Mouse (Mus musculus): ENCODE measurements around the gene Gm28051. TPM values are rescaled to one million over a fixed set of nuclear protein-coding genes. Genes with fewer than 3 reads are reported as not detected.

Gm28051 gene
- polyA plus RNA-seq (2014; fragmentation: Illumina TruSeq; extraction: RNeasy Lipid Tissue Mini Kit (QIAGEN cat#74804); ENCODE audit: low replicate concordance) = not detected

GRCm38 (mm10) chr12:102757689-102758402 lies at the start of gene Gm28051, which contains the start of the genes Gon7 and Ubr7:
Gm28051 (minus strand) TSS chr12:102757765.
Gon7 (minus strand) TSS chr12:102757803.
Ubr7 (plus strand) TSS chr12:102757967.

GRCm38 (mm10) chr12:102758403-102758756 lies 815 bp upstream of the Gm28051 start, which contains the start of gene Gm20604:
Gm20604 (minus strand) TSS chr12:102758672.

GRCm38 (mm10) chr12:102743589-102744574 lies 13.7 kb downstream of the Gm28051 start, which contains the start of the genes Moap1 and Tmem251:
Moap1 (minus strand) TSS chr12:102743661.
Tmem251 (plus strand) TSS chr12:102743762.

GRCm38 (mm10) chr12:102704457-102705198 lies 52.9 kb downstream of the Gm28051 start, which contains the start of gene Itpk1:
Itpk1 (minus strand) TSS chr12:102704930.

Other genes with a start within 250 kb of the Gm28051 start
- 2.9 TPM for gene Chga, start 202.8 kb downstream of the Gm28051 start, polyA plus RNA-seq (2014; fragmentation: Illumina TruSeq; extraction: RNeasy Lipid Tissue Mini Kit (QIAGEN cat#74804); ENCODE audit: low replicate concordance)
- gene Itpk1, start 52.8 kb downstream of the Gm28051 start, polyA plus RNA-seq (2014; fragmentation: Illumina TruSeq; extraction: RNeasy Lipid Tissue Mini Kit (QIAGEN cat#74804); ENCODE audit: low replicate concordance) = 2.4 TPM
- not detected for gene Moap1, start 14.1 kb downstream of the Gm28051 start, polyA plus RNA-seq (2014; fragmentation: Illumina TruSeq; extraction: RNeasy Lipid Tissue Mini Kit (QIAGEN cat#74804); ENCODE audit: low replicate concordance)
- 12.3 TPM for gene Tmem251, start 14.0 kb downstream of the Gm28051 start, polyA plus RNA-seq (2014; fragmentation: Illumina TruSeq; extraction: RNeasy Lipid Tissue Mini Kit (QIAGEN cat#74804); ENCODE audit: low replicate concordance)
- 18.9 TPM for gene Gon7, start within 50 bp of the Gm28051 start, polyA plus RNA-seq (2014; fragmentation: Illumina TruSeq; extraction: RNeasy Lipid Tissue Mini Kit (QIAGEN cat#74804); ENCODE audit: low replicate concordance)
- gene Ubr7, start 202 bp upstream of the Gm28051 start, polyA plus RNA-seq (2014; fragmentation: Illumina TruSeq; extraction: RNeasy Lipid Tissue Mini Kit (QIAGEN cat#74804); ENCODE audit: low replicate concordance) = 15.8 TPM
- gene Gm20604, start 907 bp upstream of the Gm28051 start, polyA plus RNA-seq (2014; fragmentation: Illumina TruSeq; extraction: RNeasy Lipid Tissue Mini Kit (QIAGEN cat#74804); ENCODE audit: low replicate concordance) = 14.5 TPM
- gene Btbd7, start 120.7 kb upstream of the Gm28051 start, polyA plus RNA-seq (2014; fragmentation: Illumina TruSeq; extraction: RNeasy Lipid Tissue Mini Kit (QIAGEN cat#74804); ENCODE audit: low replicate concordance) = 34.2 TPM
- not detected for gene Cox8c, start 141.6 kb upstream of the Gm28051 start, polyA plus RNA-seq (2014; fragmentation: Illumina TruSeq; extraction: RNeasy Lipid Tissue Mini Kit (QIAGEN cat#74804); ENCODE audit: low replicate concordance)
- gene Unc79, start 191.1 kb upstream of the Gm28051 start, polyA plus RNA-seq (2014; fragmentation: Illumina TruSeq; extraction: RNeasy Lipid Tissue Mini Kit (QIAGEN cat#74804); ENCODE audit: low replicate concordance) = 0.07 TPM

Measured in small intestine, adult 10 weeks (tissue).